Mouse (Mus musculus): ENCODE data around the gene Gm14569. TPM values are rescaled to one million over a fixed set of nuclear protein-coding genes. Genes with fewer than 3 reads are reported as not detected.

Gm14569 gene
- not detected in 2 replicates for polyA plus RNA-seq (2012; ENCODE audit: insufficient read depth, insufficient read length, missing spikeins)

DNA sequence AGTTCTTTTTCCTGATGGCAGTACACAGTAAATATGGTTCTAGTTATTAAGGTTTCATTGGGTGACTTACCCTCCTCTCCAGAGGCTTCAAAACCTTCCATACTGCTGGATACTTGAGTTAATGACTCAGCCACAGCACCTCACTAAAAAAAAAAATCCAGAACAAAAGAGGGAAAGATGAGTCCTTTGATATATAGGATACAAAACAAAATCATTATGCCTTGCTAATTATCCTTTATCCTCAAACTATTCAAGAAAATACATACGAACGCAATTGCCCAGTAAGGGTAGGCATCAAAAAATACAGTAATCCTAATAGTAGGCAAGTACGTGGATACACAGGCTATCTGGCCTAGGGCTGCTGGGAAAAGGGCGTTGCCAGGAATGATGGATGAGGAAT is at the start of gene Gm14569:
TSS of gene Gm14569 (minus strand) at position 101 of the 400 bp plus-strand sequence.
- Histone ChIP-seq H3K27ac (ENCODE audit: insufficient read depth, low read depth, low read length) (no peak within 1 kb of the TSS), H3K4me1 (ENCODE audit: control insufficient read depth, insufficient read depth, low read length) (peaks cover 5% of the 10 kb centered on the region), H3K4me3 (ENCODE audit: insufficient read depth, low read length) (no peak within 1 kb of the TSS)
- TF ChIP-seq POLR2A (IDR thresholded peaks at IDR 0.05; ENCODE audit: borderline replicate concordance, low read depth, low read length) (no peak), CTCF (IDR thresholded peaks at IDR 0.05; ENCODE audit: low read depth, low read length) (no peak)

DNA sequence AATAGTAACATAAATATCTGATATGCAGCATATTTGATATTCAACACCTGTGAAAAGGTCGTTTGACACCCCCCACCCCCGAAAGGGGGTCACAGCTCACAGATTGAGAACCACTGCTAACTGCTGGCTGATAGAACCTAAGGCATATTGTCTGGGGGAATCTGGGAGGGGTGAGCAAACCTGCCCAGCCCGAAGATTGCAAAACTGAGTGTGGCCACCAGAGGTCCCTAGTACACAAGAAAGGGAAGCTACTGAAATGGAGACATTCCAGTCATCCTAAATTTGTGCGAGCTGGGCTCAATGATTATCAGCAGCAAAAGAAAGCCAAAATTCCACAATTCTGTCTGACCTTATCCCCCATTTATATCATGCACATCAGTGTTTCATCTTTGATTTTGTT is 42.9 kb upstream of the Gm14569 start:
- TF ChIP-seq CTCF (IDR thresholded peaks at IDR 0.05; ENCODE audit: low read depth, low read length), result peak; percentile 28
- no peak for TF ChIP-seq POLR2A (IDR thresholded peaks at IDR 0.05; ENCODE audit: borderline replicate concordance, low read depth, low read length)
- Histone ChIP-seq H3K4me3 (ENCODE audit: insufficient read depth, low read length) (no peak overlapping the region), H3K27ac (ENCODE audit: insufficient read depth, low read depth, low read length) (no peak overlapping the region), H3K4me1 (ENCODE audit: control insufficient read depth, insufficient read depth, low read length) (no peaks in the 10 kb centered on the region)

DNA sequence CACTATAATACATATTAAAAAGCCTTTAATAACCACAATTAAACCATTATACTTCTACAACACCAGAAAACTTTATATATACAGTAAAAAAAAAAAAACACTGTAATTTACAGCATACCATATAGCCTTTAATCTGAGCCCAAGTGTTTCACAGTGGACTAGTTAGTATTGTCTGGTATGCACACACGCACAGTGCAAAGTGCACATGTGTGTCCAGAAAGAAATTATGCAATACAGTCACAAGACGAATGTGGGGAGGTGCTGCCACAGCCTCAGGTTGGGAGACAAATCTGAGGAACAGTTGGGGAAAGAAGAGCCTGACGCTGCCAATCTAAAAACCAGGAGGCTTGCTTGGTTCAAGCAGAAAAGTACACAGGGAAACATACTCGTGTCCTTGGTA is 42.1 kb upstream of the Gm14569 start:
- H3K4me3 ChIP-seq (ENCODE audit: insufficient read depth, low read length), result no peak overlapping the region
- no peaks in the 10 kb centered on the region for H3K4me1 ChIP-seq (ENCODE audit: control insufficient read depth, insufficient read depth, low read length)
- no peak overlapping the region for H3K27ac ChIP-seq (ENCODE audit: insufficient read depth, low read depth, low read length)
- TF ChIP-seq CTCF (IDR thresholded peaks at IDR 0.05; ENCODE audit: low read depth, low read length) (no peak), POLR2A (IDR thresholded peaks at IDR 0.05; ENCODE audit: borderline replicate concordance, low read depth, low read length) (no peak)

DNA sequence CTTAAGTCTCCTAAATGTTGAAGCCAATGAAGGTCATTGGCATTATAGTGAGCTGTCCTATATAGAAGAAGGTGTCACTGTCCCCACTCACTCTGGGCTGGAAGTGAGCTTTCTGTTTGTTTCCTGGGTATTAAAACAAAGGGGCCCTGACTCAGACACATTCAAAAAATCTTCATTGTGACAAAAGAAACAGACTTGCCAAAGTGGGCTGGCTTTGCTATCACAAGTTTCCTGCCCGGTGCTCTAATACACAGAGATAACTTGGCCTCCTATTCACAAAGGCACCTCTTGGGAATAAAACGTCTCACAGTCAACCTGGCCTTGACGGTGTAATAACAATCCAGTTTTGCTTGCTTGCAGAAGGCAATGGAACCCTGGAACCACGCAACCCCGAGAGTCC is 38.6 kb upstream of the Gm14569 start:
- Histone ChIP-seq H3K4me3 (ENCODE audit: insufficient read depth, low read length) (no peak overlapping the region), H3K27ac (ENCODE audit: insufficient read depth, low read depth, low read length) (no peak overlapping the region), H3K4me1 (ENCODE audit: control insufficient read depth, insufficient read depth, low read length) (no peaks in the 10 kb centered on the region)
- no peak for TF ChIP-seq POLR2A (IDR thresholded peaks at IDR 0.05; ENCODE audit: borderline replicate concordance, low read depth, low read length)
- TF ChIP-seq CTCF (IDR thresholded peaks at IDR 0.05; ENCODE audit: low read depth, low read length), result no peak

DNA sequence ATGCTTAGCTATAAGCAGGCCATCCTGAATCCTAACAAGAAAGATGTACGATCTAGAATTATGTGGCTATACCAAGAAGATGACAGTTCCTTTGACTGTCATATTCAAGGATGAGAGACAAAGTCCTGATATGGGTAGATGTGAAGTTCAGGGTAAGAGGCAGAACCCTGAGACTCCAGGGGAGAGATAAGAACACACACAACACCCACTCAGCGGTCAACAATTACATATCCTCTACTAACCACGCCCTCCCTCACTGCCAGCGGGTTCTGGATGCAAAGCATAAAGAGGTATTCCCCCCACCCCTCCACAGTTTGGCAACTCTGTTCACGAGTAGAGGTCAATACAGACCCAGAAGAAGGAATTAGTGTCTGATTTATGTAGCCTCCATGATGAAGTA is 32.1 kb upstream of the Gm14569 start:
- TF ChIP-seq POLR2A (IDR thresholded peaks at IDR 0.05; ENCODE audit: borderline replicate concordance, low read depth, low read length), result no peak
- no peak for TF ChIP-seq CTCF (IDR thresholded peaks at IDR 0.05; ENCODE audit: low read depth, low read length)
- Histone ChIP-seq H3K4me3 (ENCODE audit: insufficient read depth, low read length) (no peak overlapping the region), H3K4me1 (ENCODE audit: control insufficient read depth, insufficient read depth, low read length) (no peaks in the 10 kb centered on the region), H3K27ac (ENCODE audit: insufficient read depth, low read depth, low read length) (no peak overlapping the region)

DNA sequence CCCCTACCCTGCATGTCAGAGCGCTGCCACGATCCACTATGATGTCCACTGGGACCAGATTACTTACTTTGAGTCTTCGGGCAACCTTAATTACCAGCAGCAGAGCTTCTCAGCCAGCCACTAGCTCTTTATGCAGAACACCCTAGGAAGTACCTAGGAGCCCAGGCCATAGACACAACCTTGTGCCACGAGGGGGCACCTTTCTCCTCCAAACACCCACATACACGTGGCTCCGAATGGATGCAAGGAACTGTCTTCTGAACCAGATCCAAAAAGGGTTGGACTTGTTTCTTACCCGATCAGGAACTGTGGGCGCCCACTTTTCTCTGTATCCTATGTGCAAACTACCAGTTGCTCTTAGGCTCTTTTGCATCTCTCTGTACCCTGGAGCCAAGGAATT is 22.1 kb upstream of the Gm14569 start:
- TF ChIP-seq CTCF (IDR thresholded peaks at IDR 0.05; ENCODE audit: low read depth, low read length) (no peak), POLR2A (IDR thresholded peaks at IDR 0.05; ENCODE audit: borderline replicate concordance, low read depth, low read length) (no peak)
- H3K4me3 ChIP-seq (ENCODE audit: insufficient read depth, low read length), result no peak overlapping the region
- H3K4me1 ChIP-seq (ENCODE audit: control insufficient read depth, insufficient read depth, low read length), result no peaks in the 10 kb centered on the region
- H3K27ac ChIP-seq (ENCODE audit: insufficient read depth, low read depth, low read length), result no peak overlapping the region

DNA sequence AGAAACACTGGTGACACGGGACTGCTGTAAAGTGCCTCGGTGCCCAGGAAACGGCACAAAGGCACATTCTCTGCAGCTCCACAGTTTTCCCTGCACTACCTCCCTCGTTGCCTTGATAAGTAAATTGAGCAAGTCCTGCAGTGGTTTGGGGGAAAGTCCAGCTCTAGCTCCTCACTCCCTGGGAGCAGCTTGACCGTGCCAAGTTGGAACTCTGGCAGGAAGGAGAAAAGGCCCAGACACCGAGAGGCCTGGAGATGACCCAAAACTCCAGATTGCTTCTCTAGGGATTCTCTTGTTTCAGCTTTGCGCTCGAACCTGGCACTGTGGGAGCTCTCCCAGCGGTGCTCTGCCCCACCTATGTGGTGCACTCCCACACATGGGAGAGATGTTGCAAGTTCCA is 21.6 kb upstream of the Gm14569 start:
- H3K4me3 ChIP-seq (ENCODE audit: insufficient read depth, low read length), result no peak overlapping the region

DNA sequence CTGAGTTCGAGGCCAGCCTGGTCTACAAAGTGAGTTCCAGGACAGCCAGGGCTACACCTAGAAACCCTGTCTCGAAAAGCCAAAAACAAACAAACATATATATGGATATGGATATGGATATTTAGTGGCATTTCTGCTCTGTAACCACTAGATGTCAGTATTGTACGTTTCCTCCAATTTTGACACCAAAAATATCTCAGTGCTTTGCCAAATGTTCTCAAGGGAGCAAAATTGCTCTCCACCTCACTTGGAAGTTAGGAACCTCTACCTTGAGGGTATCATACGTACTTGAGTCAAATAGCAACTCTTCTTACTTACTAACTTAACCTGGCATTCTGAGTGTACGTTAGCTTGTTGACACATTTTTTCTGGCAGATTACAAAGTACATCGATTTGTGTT is 15.2 kb upstream of the Gm14569 start:
- no peak for TF ChIP-seq CTCF (IDR thresholded peaks at IDR 0.05; ENCODE audit: low read depth, low read length)
- no peak for TF ChIP-seq POLR2A (IDR thresholded peaks at IDR 0.05; ENCODE audit: borderline replicate concordance, low read depth, low read length)
- no peak overlapping the region for H3K4me3 ChIP-seq (ENCODE audit: insufficient read depth, low read length)

More for the DNA sequence above, 21.6 kb upstream of the Gm14569 start:
- TF ChIP-seq CTCF (IDR thresholded peaks at IDR 0.05; ENCODE audit: low read depth, low read length), result no peak
- TF ChIP-seq POLR2A (IDR thresholded peaks at IDR 0.05; ENCODE audit: borderline replicate concordance, low read depth, low read length), result no peak
- Histone ChIP-seq H3K27ac (ENCODE audit: insufficient read depth, low read depth, low read length) (no peak overlapping the region), H3K4me1 (ENCODE audit: control insufficient read depth, insufficient read depth, low read length) (no peaks in the 10 kb centered on the region)

DNA sequence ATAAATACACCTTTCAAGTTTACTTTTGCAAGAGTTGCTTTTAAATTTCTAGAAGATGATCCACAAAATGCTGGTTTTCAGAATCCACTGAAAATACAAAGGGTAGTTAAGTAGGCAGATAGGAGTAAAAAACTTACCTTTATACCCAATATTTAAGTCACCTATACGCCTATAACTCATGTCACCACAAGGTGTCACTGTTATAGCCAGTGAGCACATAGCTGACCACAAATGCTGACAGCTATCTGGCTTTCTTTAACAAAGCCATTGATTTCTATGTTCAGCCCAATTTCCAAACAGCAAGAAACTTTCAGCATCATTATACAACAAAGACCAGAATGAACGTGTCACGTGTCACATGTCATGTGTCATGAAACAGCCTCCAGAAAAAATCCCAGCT is 2.1 kb downstream of the Gm14569 start:
- Histone ChIP-seq H3K27ac (ENCODE audit: insufficient read depth, low read depth, low read length) (no peak overlapping the region), H3K4me3 (ENCODE audit: insufficient read depth, low read length) (no peak overlapping the region), H3K4me1 (ENCODE audit: control insufficient read depth, insufficient read depth, low read length) (peaks cover 5% of the 10 kb centered on the region)
- TF ChIP-seq CTCF (IDR thresholded peaks at IDR 0.05; ENCODE audit: low read depth, low read length), result no peak
- no peak for TF ChIP-seq POLR2A (IDR thresholded peaks at IDR 0.05; ENCODE audit: borderline replicate concordance, low read depth, low read length)

More for the DNA sequence above, 15.2 kb upstream of the Gm14569 start:
- no peaks in the 10 kb centered on the region for H3K4me1 ChIP-seq (ENCODE audit: control insufficient read depth, insufficient read depth, low read length)
- no peak overlapping the region for H3K27ac ChIP-seq (ENCODE audit: insufficient read depth, low read depth, low read length)

DNA sequence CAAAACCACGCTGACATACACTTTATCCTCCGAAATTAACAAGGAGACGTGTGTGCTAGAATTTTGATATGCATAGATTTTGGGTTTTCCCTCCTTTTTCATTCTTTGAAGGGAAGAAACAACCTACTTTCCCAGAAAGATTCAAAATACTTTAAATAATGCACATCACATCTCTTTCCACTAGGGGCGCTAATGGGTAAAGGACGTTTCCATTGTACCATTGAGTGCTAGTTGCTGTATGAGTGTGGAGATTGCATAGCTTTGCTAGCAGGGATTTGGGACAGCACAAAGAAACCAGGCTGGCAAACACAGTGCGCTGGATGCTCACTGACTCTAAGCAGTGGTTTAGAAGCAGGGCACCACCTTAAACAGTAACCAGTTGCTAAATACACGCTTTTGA is 3.6 kb downstream of the Gm14569 start:
- TF ChIP-seq CTCF (IDR thresholded peaks at IDR 0.05; ENCODE audit: low read depth, low read length) (no peak), POLR2A (IDR thresholded peaks at IDR 0.05; ENCODE audit: borderline replicate concordance, low read depth, low read length) (no peak)
- H3K27ac ChIP-seq (ENCODE audit: insufficient read depth, low read depth, low read length), result no peak overlapping the region
- H3K4me3 ChIP-seq (ENCODE audit: insufficient read depth, low read length), result no peak overlapping the region
- peaks cover 5% of the 10 kb centered on the region for H3K4me1 ChIP-seq (ENCODE audit: control insufficient read depth, insufficient read depth, low read length)

DNA sequence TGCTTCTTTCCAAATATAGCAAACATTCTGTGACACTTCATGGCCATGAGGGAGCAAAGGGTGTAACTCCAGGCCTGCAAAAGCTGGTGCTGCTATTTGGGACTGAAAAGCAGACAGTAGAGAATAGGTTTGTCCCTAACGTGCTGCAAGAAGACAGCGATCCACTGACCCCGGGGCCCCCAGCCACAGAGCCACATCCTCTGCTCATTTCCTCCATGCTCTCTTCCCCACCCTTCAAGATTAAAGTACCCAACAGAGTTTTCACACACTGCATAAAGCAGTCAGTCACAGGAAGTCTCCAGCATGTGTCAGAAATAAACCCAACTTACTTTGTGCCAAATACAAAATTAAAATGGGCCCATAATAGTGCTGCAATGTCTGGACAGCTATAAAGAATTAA is 16.8 kb downstream of the Gm14569 start:
- no peak overlapping the region for H3K27ac ChIP-seq (ENCODE audit: insufficient read depth, low read depth, low read length)
- TF ChIP-seq CTCF (IDR thresholded peaks at IDR 0.05; ENCODE audit: low read depth, low read length) (no peak), POLR2A (IDR thresholded peaks at IDR 0.05; ENCODE audit: borderline replicate concordance, low read depth, low read length) (no peak)
- H3K4me1 ChIP-seq (ENCODE audit: control insufficient read depth, insufficient read depth, low read length), result no peaks in the 10 kb centered on the region
- no peak overlapping the region for H3K4me3 ChIP-seq (ENCODE audit: insufficient read depth, low read length)
